Mouse (Mus musculus) cerebral cortex, adult 2 months (tissue): ENCODE data around the gene 4932411N23Rik.

Source experiments
- WGBS: fragments of 180-500 bp; shearing (Covaris S2); methylation state at CpG from one replicate; pipeline ENCODE4 v1.1.7; 2018; 5-methylcytosine and 5-hydroxymethylcytosine counted together

Gene 4932411N23Rik

GRCm38 (mm10) chrX:126815768-126816167, at the start of gene 4932411N23Rik:
Gene 4932411N23Rik (minus strand): TSS chrX:126815868.

GRCm38 (mm10) chrX:126779895-126780294, 35.8 kb downstream of the 4932411N23Rik start:
- 88% methylated on average over 5 of the region's 5 CpGs for WGBS

GRCm38 (mm10) chrX:126777643-126778042, 38.0 kb downstream of the 4932411N23Rik start:
- 88% methylated on average over 5 of the region's 6 CpGs for WGBS

- 82% methylated on average over 5 of the region's 5 CpGs for WGBS
Measured at GRCm38 (mm10) chrX:126774846-126775245, 40.8 kb downstream of the 4932411N23Rik start.

GRCm38 (mm10) chrX:126773511-126773910, 42.2 kb downstream of the 4932411N23Rik start:
- 76% methylated on average over 5 of the region's 6 CpGs for WGBS
